Mouse (Mus musculus): Measurements from ENCODE around the gene Casz1. TPM values are rescaled to one million over a fixed set of nuclear protein-coding genes. Genes with fewer than 3 reads are reported as not detected.

Gene Casz1
- polyA plus RNA-seq, 1 experiment from 2014 or later: 9.4 TPM

DNA sequence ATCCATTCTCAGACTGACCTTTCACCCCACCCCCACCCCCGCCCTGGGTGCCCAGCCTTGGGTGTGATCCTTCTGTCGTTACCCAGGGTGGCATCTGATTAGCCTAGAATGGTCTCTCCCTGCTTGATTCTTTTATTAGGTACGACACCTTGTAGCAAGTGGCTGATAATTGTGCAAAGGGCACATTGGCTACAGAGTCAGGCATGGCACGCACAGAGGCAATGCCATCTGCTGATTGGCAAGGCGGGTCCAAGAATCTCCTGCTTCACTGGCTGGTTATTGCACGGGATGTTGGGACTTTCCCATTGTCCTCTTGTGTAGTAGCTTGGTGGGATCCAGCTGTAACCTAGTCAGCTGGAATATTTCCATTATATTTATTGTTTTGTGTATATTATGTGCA, 33.4 kb downstream of the Casz1 start:
- Histone ChIP-seq H3K27ac (replicated peaks) (peak overlapping the region; percentile 56; the same call in 1 of the 2 replicates), H3K4me3 (ENCODE audit: low read depth, low read length) (no peak overlapping the region), H3K4me2 (replicated peaks; ENCODE audit: low read depth) (no peak overlapping the region), H3K4me1 (replicated peaks; ENCODE audit: control insufficient read depth, insufficient read depth) (peaks cover 16% of the 10 kb centered on the region; the same call in 1 of the 2 replicates), H3K36me3 (ENCODE audit: control insufficient read depth, insufficient read depth, low read length) (no peaks in the 10 kb centered on the region; the same call in 1 of the 2 replicates), H3K27me3 (ENCODE audit: control insufficient read depth, insufficient read depth, low read length) (no peaks in the 10 kb centered on the region), H3K9ac (ENCODE audit: low read length) (no peak overlapping the region), H3K9me3 (ENCODE audit: control insufficient read depth, low read length) (no peaks in the 10 kb centered on the region)
- DNase-seq (ENCODE audit: low spot score) (no peak), ATAC-seq (ENCODE audit: low FRiP score, low TSS enrichment) (no peak)
- TF ChIP-seq CTCF (IDR thresholded peaks at IDR 0.05; ENCODE audit: low read depth) (no peak), EP300 (optimal IDR thresholded peaks at IDR 0.05) (no peak)
- 78% methylated on average over 6 of the region's 6 CpGs for WGBS

- Histone ChIP-seq H3K9ac (ENCODE audit: low read length) (no peak overlapping the region), H3K27ac (replicated peaks) (no peak overlapping the region), H3K4me3 (ENCODE audit: low read depth, low read length) (no peak overlapping the region), H3K4me2 (replicated peaks; ENCODE audit: low read depth) (no peak overlapping the region), H3K9me3 (ENCODE audit: control insufficient read depth, low read length) (no peaks in the 10 kb centered on the region), H3K36me3 (ENCODE audit: control insufficient read depth, insufficient read depth, low read length) (no peaks in the 10 kb centered on the region), H3K27me3 (ENCODE audit: control insufficient read depth, insufficient read depth, low read length) (no peaks in the 10 kb centered on the region), H3K4me1 (replicated peaks; ENCODE audit: control insufficient read depth, insufficient read depth) (0 out of 2 replicates have a peak, but pooled peaks cover 2% of the 10 kb centered on the region)
- DNase-seq (ENCODE audit: low spot score) (no peak), ATAC-seq (ENCODE audit: low FRiP score, low TSS enrichment) (no peak)
- no peak for TF ChIP-seq EP300 (optimal IDR thresholded peaks at IDR 0.05)
- no peak for TF ChIP-seq CTCF (IDR thresholded peaks at IDR 0.05; ENCODE audit: low read depth)
- 65% methylated on average over 6 of the region's 6 CpGs for WGBS
Observed at GRCm38 (mm10) chr4:148842302-148842701, 38.1 kb downstream of the Casz1 start.

DNA sequence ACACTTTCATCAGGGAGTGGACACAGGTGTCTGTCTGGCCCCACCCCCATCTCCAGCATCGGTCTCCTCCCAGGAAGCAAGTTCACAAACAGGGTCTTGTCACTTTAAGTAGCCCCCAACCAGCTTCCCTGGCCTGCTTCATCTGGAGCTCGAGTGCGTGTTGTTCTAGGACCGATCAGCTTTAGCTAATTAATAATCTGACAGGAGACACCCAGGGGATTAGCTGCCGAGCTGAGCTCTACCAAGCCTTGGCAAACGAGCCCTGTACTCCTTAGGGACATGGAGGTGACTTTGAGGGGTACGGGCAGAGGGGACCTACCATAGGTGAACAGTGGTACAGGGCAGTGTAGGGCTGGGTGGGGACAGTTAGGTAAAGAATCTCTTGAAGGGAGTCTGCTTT, 40.7 kb downstream of the Casz1 start:
- ATAC-seq (ENCODE audit: low FRiP score, low TSS enrichment): no peak
- 45% methylated on average over 7 of the region's 7 CpGs for WGBS
- no peak overlapping the region for H3K4me2 ChIP-seq (replicated peaks; ENCODE audit: low read depth)

GRCm38 (mm10) chr4:148846203-148846602, 42.0 kb downstream of the Casz1 start:
- no peaks in the 10 kb centered on the region for H3K4me1 ChIP-seq (replicated peaks; ENCODE audit: control insufficient read depth, insufficient read depth)
- TF ChIP-seq CTCF (IDR thresholded peaks at IDR 0.05; ENCODE audit: low read depth): peak; percentile 7; the same call in 1 of the 2 replicates
- no peak for TF ChIP-seq EP300 (optimal IDR thresholded peaks at IDR 0.05)
- peak overlapping the region; percentile 24; the same call in 1 of the 2 replicates for H3K27ac ChIP-seq (replicated peaks)
- H3K4me2 ChIP-seq (replicated peaks; ENCODE audit: low read depth): peak overlapping the region; percentile 27
- peak; percentile 46 for DNase-seq (ENCODE audit: low spot score)
- H3K9ac ChIP-seq (ENCODE audit: low read length): no peak overlapping the region
- H3K9me3 ChIP-seq (ENCODE audit: control insufficient read depth, low read length): no peaks in the 10 kb centered on the region
- ATAC-seq (ENCODE audit: low FRiP score, low TSS enrichment): peak; percentile 41; the same call in 1 of the 2 replicates
- no peaks in the 10 kb centered on the region for H3K36me3 ChIP-seq (ENCODE audit: control insufficient read depth, insufficient read depth, low read length)
- 43% methylated on average over 6 of the region's 9 CpGs for WGBS
- no peaks in the 10 kb centered on the region for H3K27me3 ChIP-seq (ENCODE audit: control insufficient read depth, insufficient read depth, low read length)
- no peak overlapping the region for H3K4me3 ChIP-seq (ENCODE audit: low read depth, low read length)

More for the DNA sequence above, 40.7 kb downstream of the Casz1 start:
- no peak overlapping the region for H3K9ac ChIP-seq (ENCODE audit: low read length)
- no peak overlapping the region for H3K4me3 ChIP-seq (ENCODE audit: low read depth, low read length)
- H3K27me3 ChIP-seq (ENCODE audit: control insufficient read depth, insufficient read depth, low read length): no peaks in the 10 kb centered on the region
- H3K36me3 ChIP-seq (ENCODE audit: control insufficient read depth, insufficient read depth, low read length): no peaks in the 10 kb centered on the region
- H3K4me1 ChIP-seq (replicated peaks; ENCODE audit: control insufficient read depth, insufficient read depth): no peaks in the 10 kb centered on the region
- TF ChIP-seq EP300 (optimal IDR thresholded peaks at IDR 0.05) (no peak), CTCF (IDR thresholded peaks at IDR 0.05; ENCODE audit: low read depth) (no peak)
- no peak for DNase-seq (ENCODE audit: low spot score)
- H3K27ac ChIP-seq (replicated peaks): no peak overlapping the region
- H3K9me3 ChIP-seq (ENCODE audit: control insufficient read depth, low read length): no peaks in the 10 kb centered on the region

DNA sequence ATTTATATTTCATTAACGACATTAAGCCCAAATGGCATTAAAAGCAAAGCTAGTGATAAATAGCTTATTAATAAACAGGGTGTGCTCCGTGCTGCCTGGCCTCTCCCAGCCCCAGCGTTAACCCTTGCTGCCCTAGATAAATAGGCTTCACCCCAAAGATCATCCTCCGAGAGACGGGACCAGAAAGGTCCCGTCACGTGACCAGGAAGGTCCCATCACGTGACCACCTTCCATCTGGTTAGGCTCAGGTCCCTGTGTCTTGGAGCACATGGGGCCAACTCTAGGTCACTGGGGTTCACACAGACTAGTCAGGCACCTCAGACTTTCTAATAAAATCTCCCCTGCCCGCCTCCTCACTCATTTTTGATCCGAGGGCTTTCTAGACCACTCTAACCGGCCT, 42.5 kb downstream of the Casz1 start:
- DNase-seq (ENCODE audit: low spot score) (no peak), ATAC-seq (ENCODE audit: low FRiP score, low TSS enrichment) (no peak)
- no peak overlapping the region for H3K9ac ChIP-seq (ENCODE audit: low read length)
- peak overlapping the region; percentile 27; the same call in 1 of the 2 replicates for H3K4me2 ChIP-seq (replicated peaks; ENCODE audit: low read depth)
- WGBS: 55% methylated on average over 11 of the region's 11 CpGs
- no peak overlapping the region for H3K27ac ChIP-seq (replicated peaks)
- no peaks in the 10 kb centered on the region for H3K27me3 ChIP-seq (ENCODE audit: control insufficient read depth, insufficient read depth, low read length)
- TF ChIP-seq CTCF (IDR thresholded peaks at IDR 0.05; ENCODE audit: low read depth): no peak
- no peak for TF ChIP-seq EP300 (optimal IDR thresholded peaks at IDR 0.05)
- H3K4me1 ChIP-seq (replicated peaks; ENCODE audit: control insufficient read depth, insufficient read depth): no peaks in the 10 kb centered on the region
- H3K9me3 ChIP-seq (ENCODE audit: control insufficient read depth, low read length): no peaks in the 10 kb centered on the region
- H3K36me3 ChIP-seq (ENCODE audit: control insufficient read depth, insufficient read depth, low read length): no peaks in the 10 kb centered on the region
- no peak overlapping the region for H3K4me3 ChIP-seq (ENCODE audit: low read depth, low read length)

DNA sequence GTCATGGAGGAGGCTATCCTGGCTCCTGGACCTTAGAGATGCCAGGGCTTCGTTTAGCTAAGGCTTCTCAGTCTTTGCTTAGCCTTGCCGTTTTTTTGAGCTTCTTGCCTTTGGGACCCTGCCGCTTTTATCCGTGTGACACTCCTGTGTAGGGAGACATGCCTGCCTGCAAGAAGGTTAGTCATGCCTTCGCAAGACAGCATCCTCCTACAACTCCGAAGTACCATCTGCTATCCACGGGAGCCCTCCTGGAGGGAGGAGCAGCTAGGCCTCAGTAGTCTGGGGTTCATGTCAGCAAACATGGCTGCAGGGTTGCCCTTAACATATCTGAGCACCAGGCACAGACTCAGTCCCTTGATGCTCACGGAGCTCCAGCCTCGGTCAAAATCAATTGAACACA, 43.4 kb downstream of the Casz1 start:
- Histone ChIP-seq H3K9ac (ENCODE audit: low read length) (no peak overlapping the region), H3K27ac (replicated peaks) (no peak overlapping the region), H3K27me3 (ENCODE audit: control insufficient read depth, insufficient read depth, low read length) (no peaks in the 10 kb centered on the region), H3K4me1 (replicated peaks; ENCODE audit: control insufficient read depth, insufficient read depth) (no peaks in the 10 kb centered on the region), H3K4me2 (replicated peaks; ENCODE audit: low read depth) (no peak overlapping the region), H3K9me3 (ENCODE audit: control insufficient read depth, low read length) (no peaks in the 10 kb centered on the region), H3K4me3 (ENCODE audit: low read depth, low read length) (no peak overlapping the region), H3K36me3 (ENCODE audit: control insufficient read depth, insufficient read depth, low read length) (no peaks in the 10 kb centered on the region)
- 88% methylated on average over 9 of the region's 9 CpGs for WGBS
- ATAC-seq (ENCODE audit: low FRiP score, low TSS enrichment) (no peak), DNase-seq (ENCODE audit: low spot score) (no peak)
- no peak for TF ChIP-seq EP300 (optimal IDR thresholded peaks at IDR 0.05)
- no peak for TF ChIP-seq CTCF (IDR thresholded peaks at IDR 0.05; ENCODE audit: low read depth)
